Mouse (Mus musculus): ENCODE measurements around the gene Apc2.

Apc2 gene

GRCm38 (mm10) chr10:80292251-80293146 lies 3.3 kb upstream of the Apc2 start, which contains the start of gene Rps15:
TSS of gene Rps15 (plus strand) at chr10:80292453.
- DNase-seq (ENCODE audit: extremely low read depth, low read depth, low spot score), result peak; percentile 33

GRCm38 (mm10) chr10:80293325-80293724 lies 2.5 kb upstream of the Apc2 start:
- no peak for DNase-seq (ENCODE audit: extremely low read depth, low read depth, low spot score)

GRCm38 (mm10) chr10:80294311-80294710 lies 1.5 kb upstream of the Apc2 start:
- DNase-seq (ENCODE audit: extremely low read depth, low read depth, low spot score), result no peak

GRCm38 (mm10) chr10:80294788-80295303 lies 931 bp upstream of the Apc2 start:
- DNase-seq (ENCODE audit: extremely low read depth, low read depth, low spot score), result no peak

DNA sequence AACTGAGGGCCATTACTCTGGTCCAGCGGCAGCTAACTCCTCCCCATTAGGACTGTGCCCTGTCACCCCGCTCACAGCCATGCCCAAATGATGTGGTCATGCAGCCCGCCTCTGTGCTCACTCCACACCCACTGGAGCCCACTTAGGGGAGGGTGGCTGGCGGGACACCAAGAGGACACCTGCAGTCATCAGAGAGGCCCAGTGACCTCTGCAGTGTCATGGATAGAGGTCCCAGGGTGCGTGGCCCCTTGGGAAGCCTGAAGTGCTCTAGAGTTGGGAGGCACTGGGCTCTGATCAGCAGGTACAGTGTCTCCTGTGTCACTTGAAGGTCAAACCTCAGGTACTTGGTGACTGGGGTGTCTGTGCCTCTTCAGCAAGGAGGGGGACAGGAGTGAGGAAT lies 1.0 kb downstream of the Apc2 start:
- no peak for DNase-seq (ENCODE audit: extremely low read depth, low read depth, low spot score)

DNA sequence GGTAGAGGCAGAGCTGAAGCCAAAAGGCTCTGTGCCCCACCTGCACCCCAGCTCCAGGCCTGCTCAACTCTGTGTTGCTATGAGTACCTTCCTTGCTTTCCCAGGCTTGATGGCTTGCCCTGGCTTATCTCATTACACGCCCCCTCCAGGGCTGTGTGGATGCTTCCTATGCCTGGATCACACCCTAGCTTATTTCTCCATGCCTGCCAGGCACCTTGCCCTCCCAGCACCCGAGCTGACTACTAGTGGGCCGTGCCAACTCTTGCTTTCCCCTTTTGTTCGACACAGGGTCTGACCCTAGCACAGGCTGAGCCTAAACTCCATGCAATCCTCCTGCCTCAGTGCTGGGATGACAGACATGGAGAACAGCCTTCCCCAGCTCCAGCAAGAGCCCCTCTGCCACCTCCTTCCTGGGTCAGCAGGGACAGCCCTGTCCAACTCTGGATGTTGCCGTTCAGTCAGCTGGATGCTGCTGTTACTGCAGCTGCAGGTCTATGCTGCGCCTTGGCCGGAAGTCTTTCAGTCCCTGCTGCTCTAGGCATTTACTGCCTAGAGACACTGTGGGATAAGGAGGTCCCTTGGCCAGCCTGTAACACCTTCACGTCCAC lies 1.9 kb downstream of the Apc2 start:
- DNase-seq (ENCODE audit: extremely low read depth, low read depth, low spot score), result no peak

- DNase-seq (ENCODE audit: extremely low read depth, low read depth, low spot score), result no peak
Measured at GRCm38 (mm10) chr10:80298571-80299281, 2.9 kb downstream of the Apc2 start.

DNA sequence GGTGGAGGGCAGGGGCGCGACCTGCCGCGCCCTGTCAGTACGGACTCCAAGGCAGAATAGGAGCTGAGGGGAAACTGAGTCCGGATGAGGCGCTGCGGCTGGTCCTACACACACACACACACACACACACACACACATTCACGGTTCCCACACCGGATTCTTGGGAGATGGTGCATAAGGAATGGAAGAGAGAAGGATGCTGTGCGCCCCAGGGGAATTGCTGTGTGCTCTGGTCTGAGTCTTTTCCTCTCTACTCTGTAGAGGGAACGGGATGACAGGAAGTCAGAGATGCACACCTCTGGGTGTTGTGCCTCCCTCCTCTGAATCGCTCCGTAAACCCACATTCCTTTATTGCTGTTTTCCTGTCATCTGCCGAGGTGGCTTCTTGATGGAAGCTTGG lies 3.5 kb downstream of the Apc2 start:
- DNase-seq (ENCODE audit: extremely low read depth, low read depth, low spot score), result no peak

DNA sequence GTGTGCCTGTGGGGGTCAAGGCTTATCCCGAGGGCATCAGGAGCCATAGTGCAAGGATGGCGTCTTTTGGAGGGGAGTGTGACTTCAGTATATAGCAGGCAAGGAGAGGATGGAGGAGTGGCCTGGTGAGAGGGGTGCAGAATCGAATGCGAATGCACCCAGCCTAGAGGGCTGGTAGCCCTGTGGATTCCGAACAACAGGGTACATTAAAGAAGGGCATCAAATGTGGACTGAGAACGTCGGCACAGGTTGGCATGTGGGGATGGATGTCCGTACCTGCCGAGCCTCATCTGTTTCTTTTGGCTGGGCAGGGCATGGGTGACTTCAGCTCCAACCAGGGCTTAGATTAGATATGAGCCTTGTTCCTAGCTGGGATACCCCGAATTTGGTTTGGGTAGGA lies 4.0 kb downstream of the Apc2 start:
- no peak for DNase-seq (ENCODE audit: extremely low read depth, low read depth, low spot score)

DNA sequence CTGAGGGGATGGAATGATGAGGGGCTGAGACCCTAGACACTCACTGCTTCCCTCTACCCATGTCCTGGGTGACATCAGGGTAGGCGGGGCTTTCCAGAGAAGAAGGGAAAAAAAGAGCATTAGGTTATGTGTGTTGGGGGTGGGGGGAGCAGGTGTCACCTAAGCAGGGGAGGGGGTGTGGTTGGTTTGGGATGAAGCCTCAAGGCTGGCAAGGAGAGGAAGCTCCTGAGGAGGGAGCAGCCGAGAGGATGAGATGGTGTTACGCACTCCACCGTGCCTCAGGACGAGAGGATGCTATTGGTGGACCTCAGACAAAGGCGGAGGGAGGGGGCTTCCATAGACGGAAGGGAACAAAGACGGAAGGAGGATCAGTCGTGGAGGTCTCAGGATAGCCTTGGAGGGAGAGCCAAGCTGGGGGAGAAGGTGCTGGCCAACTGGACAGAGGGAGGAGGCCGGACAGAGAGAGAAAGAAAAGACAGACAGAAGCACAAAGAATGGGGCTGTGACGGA lies 5.0 kb downstream of the Apc2 start:
- DNase-seq (ENCODE audit: extremely low read depth, low read depth, low spot score), result no peak

GRCm38 (mm10) chr10:80301256-80302081 lies 5.7 kb downstream of the Apc2 start:
- DNase-seq (ENCODE audit: extremely low read depth, low read depth, low spot score), result no peak

DNA sequence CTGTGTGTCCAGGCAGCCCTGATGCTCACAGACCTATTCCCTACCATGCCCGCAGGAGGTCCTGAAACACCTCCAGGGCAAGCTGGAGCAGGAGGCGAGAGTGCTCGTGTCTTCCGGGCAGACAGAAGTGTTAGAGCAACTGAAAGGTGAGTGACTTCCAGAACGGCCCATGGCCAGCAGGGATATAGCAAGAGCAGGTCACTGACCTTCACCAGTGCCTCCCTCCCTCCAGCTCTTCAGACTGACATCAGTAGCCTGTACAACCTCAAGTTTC lies 6.2 kb downstream of the Apc2 start:
- DNase-seq (ENCODE audit: extremely low read depth, low read depth, low spot score), result no peak

DNA sequence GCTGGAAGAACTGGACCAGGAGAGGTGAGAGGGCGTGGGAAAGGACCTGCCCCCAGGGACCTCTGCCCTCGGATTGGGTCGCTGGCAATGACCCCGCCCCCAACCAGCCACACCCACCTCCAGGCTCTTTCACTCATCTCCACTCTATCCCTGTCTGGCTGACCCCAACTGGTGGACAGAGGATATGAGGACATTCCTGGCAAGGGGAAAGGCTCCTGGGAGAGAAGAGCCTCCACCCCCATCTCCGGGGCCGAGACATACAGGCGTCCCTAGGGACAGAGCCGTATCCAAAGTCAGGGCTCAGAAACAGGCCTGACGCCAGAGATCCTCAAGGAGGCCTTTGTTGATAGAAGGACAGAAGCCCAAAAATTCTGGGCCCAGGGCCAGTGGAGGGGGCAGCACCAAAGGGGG lies 6.7 kb downstream of the Apc2 start:
- no peak for DNase-seq (ENCODE audit: extremely low read depth, low read depth, low spot score)

DNA sequence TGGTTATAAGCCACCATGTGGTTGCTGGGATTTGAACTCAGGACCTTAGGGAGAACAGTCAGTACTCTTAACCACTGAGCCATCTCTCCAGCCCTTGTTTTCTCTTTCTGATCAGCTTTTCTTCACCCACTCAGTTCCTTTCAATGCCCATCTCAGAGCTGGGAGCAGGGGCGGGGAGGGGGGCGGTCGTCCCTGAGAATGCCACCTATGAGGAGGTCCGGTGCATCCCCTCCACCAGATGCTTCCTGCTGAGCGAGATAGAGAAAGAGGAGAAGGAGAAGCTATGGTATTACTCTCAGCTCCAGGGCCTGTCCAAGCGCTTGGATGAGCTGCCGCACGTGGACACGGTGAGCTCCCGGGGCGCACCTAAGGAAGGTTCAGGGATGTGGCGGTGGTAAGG lies 8.7 kb downstream of the Apc2 start:
- no peak for DNase-seq (ENCODE audit: extremely low read depth, low read depth, low spot score)

GRCm38 (mm10) chr10:80304862-80305261 lies 9.1 kb downstream of the Apc2 start:
- DNase-seq (ENCODE audit: extremely low read depth, low read depth, low spot score), result no peak

- no peak for DNase-seq (ENCODE audit: extremely low read depth, low read depth, low spot score)
Measured at GRCm38 (mm10) chr10:80311560-80311959, 15.8 kb downstream of the Apc2 start.

- no peak for DNase-seq (ENCODE audit: extremely low read depth, low read depth, low spot score)
Measured at GRCm38 (mm10) chr10:80312586-80313504, 17.1 kb downstream of the Apc2 start.

- DNase-seq (ENCODE audit: extremely low read depth, low read depth, low spot score), result no peak
Measured at GRCm38 (mm10) chr10:80313627-80314201, 17.9 kb downstream of the Apc2 start.

DNA sequence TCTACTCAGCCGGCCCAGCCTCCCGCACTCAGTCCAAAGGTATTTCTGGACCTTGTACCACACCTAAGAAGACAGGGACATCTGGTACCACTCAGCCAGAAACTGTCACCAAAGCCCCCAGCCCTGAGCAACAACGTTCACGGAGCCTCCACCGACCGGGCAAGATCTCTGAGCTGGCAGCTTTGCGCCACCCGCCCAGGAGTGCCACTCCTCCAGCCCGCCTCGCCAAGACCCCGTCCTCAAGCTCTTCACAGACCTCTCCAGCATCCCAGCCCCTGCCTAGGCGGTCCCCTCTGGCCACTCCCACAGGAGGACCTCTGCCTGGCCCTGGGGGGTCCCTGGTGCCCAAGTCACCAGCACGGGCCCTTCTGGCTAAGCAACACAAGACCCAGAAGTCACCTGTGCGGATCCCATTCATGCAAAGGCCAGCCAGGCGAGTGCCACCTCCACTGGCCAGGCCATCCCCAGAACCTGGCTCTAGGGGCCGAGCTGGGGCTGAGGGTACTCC lies 18.8 kb downstream of the Apc2 start:
- DNase-seq (ENCODE audit: extremely low read depth, low read depth, low spot score), result no peak

Measured in fat pad, adult 2 months (tissue).